Mouse (Mus musculus): ENCODE results near the gene Rpl4.

DNA sequence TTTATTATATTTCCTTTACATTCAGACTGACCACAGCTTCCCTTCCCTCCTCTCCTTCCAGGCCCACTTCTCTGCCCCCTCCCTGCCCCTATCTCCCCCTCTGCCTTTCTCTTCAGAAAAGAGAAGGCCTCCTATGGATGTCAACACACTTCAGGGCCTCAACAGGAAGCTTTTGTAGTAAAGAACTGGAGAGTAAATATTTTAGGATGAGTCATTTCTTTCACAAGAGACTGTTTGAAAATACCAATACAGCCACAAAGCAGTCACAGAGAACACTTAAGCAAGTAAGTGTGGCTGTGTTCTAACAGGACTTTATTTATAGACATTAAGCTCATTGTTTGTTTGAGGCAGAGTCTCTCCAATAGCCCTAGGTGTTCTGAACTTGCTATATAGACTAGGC lies 29.2 kb downstream of the Rpl4 start:
- TF ChIP-seq POLR2A (IDR thresholded peaks at IDR 0.05; ENCODE audit: low read depth, low read length) = no peak
- TF ChIP-seq CTCF (IDR thresholded peaks at IDR 0.05; ENCODE audit: borderline replicate concordance, insufficient read depth, low read length) = no peak
